Mouse (Mus musculus) testis, adult 2 months (tissue): ENCODE results near the gene Hist1h2ab. TPM values are rescaled to one million over a fixed set of nuclear protein-coding genes. Genes with fewer than 3 reads are reported as not detected.
"Not testable (repeated sequence)": the region's sequence is repeated elsewhere in the genome, so short reads cannot be mapped to it uniquely, and the experiment has no call there.

Experiments used
- H3K27ac ChIP-seq: fragments of 200-500 bp; 2 replicates; pipeline ENCODE4 v1.5.1; 2012; ENCODE audit warnings: low read depth, low read length; ENCODE audit not compliant: control insufficient read depth, insufficient read depth
- H3K27me3 ChIP-seq: fragments of 200-500 bp; 2 replicates; pipeline ENCODE4 v1.6.1; 2012; ENCODE audit warnings: mild to moderate bottlenecking, low read length, moderate library complexity; ENCODE audit not compliant: control insufficient read depth, insufficient read depth
- H3K36me3 ChIP-seq: fragments of 200-500 bp; 2 replicates; pipeline ENCODE4 v1.6.1; 2012; ENCODE audit warnings: mild to moderate bottlenecking, low read length; ENCODE audit not compliant: control insufficient read depth, insufficient read depth
- H3K4me1 ChIP-seq: fragments of 200-500 bp; 2 replicates; pipeline ENCODE4 v1.6.1; 2012; ENCODE audit warnings: low read length; ENCODE audit not compliant: control insufficient read depth, insufficient read depth
- H3K4me3 ChIP-seq: fragments of 200-500 bp; 2 replicates; pipeline ENCODE4 v1.5.1; 2012; ENCODE audit warnings: low read depth, mild to moderate bottlenecking, low read length, moderate library complexity, mixed read lengths; ENCODE audit not compliant: control insufficient read depth
- CTCF ChIP-seq: fragments of 200-500 bp; IDR thresholded peaks from 2 replicates; pipeline ENCODE4 v1.5.1; 2012; ENCODE audit warnings: low read depth, mild to moderate bottlenecking, inconsistent platforms, low read length, moderate library complexity; ENCODE audit not compliant: control insufficient read depth, insufficient read depth, insufficient replicate concordance
- POLR2A ChIP-seq: fragments of 200-500 bp; IDR thresholded peaks from 2 replicates; pipeline ENCODE4 v1.6.1; 2012; ENCODE audit warnings: low read depth, mild to moderate bottlenecking, inconsistent platforms, low read length, moderate library complexity; ENCODE audit not compliant: control insufficient read depth
- polyA plus RNA-seq: library from polyadenylated mRNA; depleted of rRNA; stranded (reverse); fragments of >200 nt; gene quantifications from 2 replicates; pipeline ENCODE4 v1.2.3, GENCODE M21; 2012

Hist1h2ab gene
- polyA plus RNA-seq, 1 experiment = 4.4 TPM

- Histone ChIP-seq H3K36me3 (no peaks in the 10 kb centered on the region), H3K27ac (peak overlapping the region; percentile 50), H3K27me3 (no peaks in the 10 kb centered on the region), H3K4me3 (peak overlapping the region; percentile 79), H3K4me1 (peaks cover 6% of the 10 kb centered on the region)
- TF ChIP-seq CTCF (no peak), POLR2A (no peak)
Observed at GRCm38 (mm10) chr13:23709714-23710373, 41.1 kb upstream of the Hist1h2ab start.

DNA sequence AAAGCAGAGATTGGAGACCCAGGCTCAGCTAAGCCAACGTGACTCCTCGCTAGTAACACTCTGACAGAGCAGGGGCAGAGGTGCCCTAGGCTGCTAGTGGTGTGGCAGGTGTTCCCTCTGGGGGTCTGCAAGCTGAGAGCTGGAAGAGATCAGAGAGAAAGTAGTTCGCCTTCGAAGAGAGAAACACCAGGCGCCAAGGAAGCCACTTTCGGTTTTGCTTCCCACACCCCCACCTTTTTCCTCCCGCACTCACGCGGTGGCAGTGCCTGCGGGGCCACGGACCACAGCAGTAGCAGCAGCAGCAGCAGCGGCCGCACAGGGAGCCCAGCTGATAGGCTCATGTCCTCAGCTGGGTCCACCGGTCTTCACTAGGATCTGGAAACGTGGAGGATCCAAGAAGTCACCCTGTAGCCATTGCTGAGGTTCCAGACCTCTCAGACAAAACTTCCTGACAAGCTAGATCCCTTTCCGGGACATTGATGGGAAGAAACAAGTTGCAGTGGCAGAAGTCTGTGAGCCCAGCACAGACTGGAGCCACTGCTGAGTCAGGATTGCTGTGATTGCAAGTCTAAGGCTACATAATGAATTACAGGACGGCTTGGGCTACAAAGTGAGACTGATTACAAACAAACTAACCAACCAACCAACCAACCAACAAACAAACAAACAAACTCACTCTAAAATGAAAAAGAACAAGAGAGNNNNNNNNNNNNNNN lies 40.4 kb upstream of the Hist1h2ab start, which contains the start of gene Hfe:
Hfe (minus strand) TSS at position 481 of the 716 bp plus-strand sequence.
- Histone ChIP-seq H3K4me1 (peaks cover 6% of the 10 kb centered on the region), H3K27ac (peak within 1 kb of the TSS; percentile 41), H3K4me3 (peak within 1 kb of the TSS; percentile 79), H3K27me3 (no peaks in the 10 kb centered on the region), H3K36me3 (no peaks in the 10 kb centered on the region)
- peak; percentile 34; the same call in 1 of the 2 replicates for TF ChIP-seq POLR2A
- TF ChIP-seq CTCF = no peak

DNA sequence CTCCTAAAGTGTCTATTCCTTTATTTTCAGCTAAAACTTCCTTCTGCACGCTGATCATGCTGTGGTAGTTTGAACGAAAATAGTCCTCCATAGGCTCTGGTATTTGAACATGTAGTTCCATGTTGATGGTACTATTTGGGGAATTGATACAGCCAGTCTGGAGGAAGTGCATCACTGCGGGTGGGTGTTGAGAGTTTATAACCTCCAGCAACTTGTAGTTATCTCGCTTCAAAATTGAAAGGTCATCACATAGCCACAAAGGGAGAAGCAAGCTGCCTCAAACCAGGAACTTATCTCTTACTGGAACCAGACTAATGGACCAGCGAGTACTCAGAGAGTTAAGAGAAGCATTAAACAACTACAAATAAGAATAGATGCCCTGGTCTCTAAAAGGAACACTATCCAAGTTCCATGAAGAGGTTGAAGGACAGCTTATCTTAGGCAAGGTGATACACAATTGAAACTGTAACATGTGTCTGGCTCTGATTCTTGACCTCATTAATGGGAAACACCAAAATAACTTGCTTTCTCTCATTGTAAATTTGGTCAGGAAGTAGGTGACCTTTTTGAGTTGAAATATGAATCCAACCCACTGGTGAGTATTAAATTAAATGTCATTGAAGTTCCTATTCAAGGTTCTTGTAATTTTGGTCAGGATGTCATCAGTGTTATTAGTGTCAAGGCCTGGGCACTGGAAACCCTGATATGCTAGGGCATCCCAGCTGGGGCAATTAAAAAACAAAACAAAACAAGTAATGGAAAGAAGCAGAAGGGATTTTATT lies 34.5 kb upstream of the Hist1h2ab start:
- H3K4me3 ChIP-seq = no peak overlapping the region
- TF ChIP-seq CTCF = no peak
- no peak for TF ChIP-seq POLR2A
- H3K27me3 ChIP-seq = no peaks in the 10 kb centered on the region
- no peak overlapping the region for H3K27ac ChIP-seq
- H3K4me1 ChIP-seq = no peaks in the 10 kb centered on the region
- H3K36me3 ChIP-seq = no peaks in the 10 kb centered on the region

- Histone ChIP-seq H3K27me3 (no peaks in the 10 kb centered on the region), H3K36me3 (no peaks in the 10 kb centered on the region), H3K4me1 (no peaks in the 10 kb centered on the region), H3K27ac (0 out of 2 replicates have a peak overlapping the region, but pooled peaks have one; percentile 21), H3K4me3 (no peak overlapping the region)
- TF ChIP-seq CTCF (no peak), POLR2A (no peak)
Observed at GRCm38 (mm10) chr13:23717176-23717575, 33.8 kb upstream of the Hist1h2ab start.

GRCm38 (mm10) chr13:23717593-23718245 lies 33.2 kb upstream of the Hist1h2ab start:
- not testable (repeated sequence) for H3K36me3 ChIP-seq, H3K4me1 ChIP-seq, H3K27me3 ChIP-seq, H3K27ac ChIP-seq, H3K4me3 ChIP-seq

DNA sequence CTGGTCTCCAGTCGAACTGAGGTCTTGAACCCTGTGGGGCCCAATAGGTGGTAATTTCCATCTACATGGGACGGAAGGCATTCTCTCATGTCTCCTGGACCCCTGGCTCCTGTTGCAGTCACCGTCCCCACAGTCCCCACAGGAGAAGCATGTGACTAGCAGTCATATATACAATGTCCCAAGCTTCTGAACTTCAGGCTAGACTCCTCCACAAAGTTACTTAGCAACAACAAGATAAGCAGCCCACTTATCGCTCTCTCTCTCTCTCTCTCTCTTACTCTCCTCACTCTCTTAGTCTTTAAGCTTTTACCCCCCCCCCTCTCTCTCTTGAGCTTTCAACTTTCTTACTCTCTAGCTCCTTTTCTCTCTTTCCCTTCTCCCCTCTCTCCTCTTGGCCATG lies 26.7 kb upstream of the Hist1h2ab start:
- H3K27me3 ChIP-seq = no peaks in the 10 kb centered on the region
- H3K4me3 ChIP-seq = no peak overlapping the region
- H3K27ac ChIP-seq = peak overlapping the region; percentile 37; the same call in 1 of the 2 replicates
- H3K36me3 ChIP-seq = no peaks in the 10 kb centered on the region
- no peak for TF ChIP-seq CTCF
- no peak for TF ChIP-seq POLR2A
- H3K4me1 ChIP-seq = peaks cover under 1% of the 10 kb centered on the region; the same call in 1 of the 2 replicates
